Mouse (Mus musculus) CH12.LX (cell line): ENCODE measurements around the gene Pdia3. TPM values are rescaled to one million over a fixed set of nuclear protein-coding genes. Genes with fewer than 3 reads are reported as not detected.

Experiments used
- DNase-seq: peaks from one replicate; pipeline ENCODE4 v3.0.0-alpha.2; 2013; ENCODE audit errors: extremely low read depth
- H3K27ac ChIP-seq: 2 replicates; pipeline ENCODE4 v1.5.1; 2012; ENCODE audit warnings: low read depth, mild to moderate bottlenecking, control low read depth, moderate library complexity; ENCODE audit not compliant: insufficient read depth
- H3K27me3 ChIP-seq: replicated peaks from 2 replicates; pipeline ENCODE3; 2012; ENCODE audit warnings: inconsistent platforms
- H3K36me3 ChIP-seq, 2 experiments: replicated peaks in 1 of 2; 2 replicates each; pipeline versions ENCODE3 to v1.6.1; 2012; ENCODE audit warnings: inconsistent platforms in 1 of 2, low read length in 1 of 2, mild to moderate bottlenecking in 1 of 2, mixed read lengths in 1 of 2, moderate library complexity in 1 of 2; ENCODE audit not compliant: control insufficient read depth in 1 of 2, insufficient read depth in 1 of 2
- H3K4me1 ChIP-seq, 2 experiments: 2 replicates each; pipeline ENCODE4 v1.6.1; 2012; ENCODE audit warnings: inconsistent platforms in 1 of 2, moderate library complexity in 1 of 2; ENCODE audit not compliant: insufficient read depth in 2 of 2, control insufficient read depth in 1 of 2
- H3K4me2 ChIP-seq: 2 replicates; pipeline ENCODE4 v1.6.1; 2012; ENCODE audit warnings: low read depth, mild to moderate bottlenecking, control low read depth; ENCODE audit not compliant: poor library complexity, insufficient read depth, severe bottlenecking
- H3K4me3 ChIP-seq, 3 experiments: fragments of 150-350 bp in 1 of 3; sonication (generic) in 1 of 3; replicated peaks in 1 of 3; 2 replicates each; pipeline versions ENCODE3 to v1.5.1; 2011 to 2012; ENCODE audit warnings: low read depth in 2 of 3, low read length in 2 of 3, mild to moderate bottlenecking in 2 of 3, moderate library complexity in 2 of 3, control low read depth in 1 of 3, improper control_type of control experiment in 1 of 3, inconsistent platforms in 1 of 3, mixed read lengths in 1 of 3; ENCODE audit not compliant: poor library complexity in 1 of 3
- H3K79me2 ChIP-seq: replicated peaks from 2 replicates; pipeline ENCODE4 v1.6.1; 2012; ENCODE audit warnings: mild to moderate bottlenecking, moderate library complexity; ENCODE audit not compliant: control insufficient read depth, poor library complexity, insufficient read depth, severe bottlenecking; ENCODE audit errors: extremely low read depth
- H3K9ac ChIP-seq: 2 replicates; pipeline ENCODE4 v1.6.1; 2012; ENCODE audit warnings: low read depth, mild to moderate bottlenecking, control low read depth, moderate library complexity; ENCODE audit not compliant: insufficient read depth
- H3K9me3 ChIP-seq: replicated peaks from 2 replicates; pipeline ENCODE3; 2012; ENCODE audit warnings: low read length, inconsistent platforms, mixed read lengths
- BHLHE40 ChIP-seq: IDR thresholded peaks from 2 replicates; pipeline ENCODE4 v1.6.1; 2011; ENCODE audit warnings: mild to moderate bottlenecking, low read depth, low read length, improper control_type of control experiment
- CHD1 ChIP-seq: IDR thresholded peaks from 2 replicates; pipeline ENCODE4 v1.6.1; 2012; ENCODE audit warnings: low read depth, low read length, improper control_type of control experiment, inconsistent platforms
- CHD2 ChIP-seq: IDR thresholded peaks from 2 replicates; pipeline ENCODE4 v1.6.1; 2011; ENCODE audit warnings: low read length, improper control_type of control experiment
- CTCF ChIP-seq, 2 experiments: IDR thresholded peaks in 1 of 2; conservative IDR thresholded peaks in 1 of 2; 2 replicates each; pipeline ENCODE4 v1.5.1; 2011 to 2012; ENCODE audit warnings: low read depth in 2 of 2, low read length in 2 of 2, improper control_type of control experiment in 1 of 2, inconsistent platforms in 1 of 2, mild to moderate bottlenecking in 1 of 2, moderate library complexity in 1 of 2
- E2F4 ChIP-seq: IDR thresholded peaks from 2 replicates; pipeline ENCODE4 v1.6.1; 2011; ENCODE audit warnings: low read depth, low read length, improper control_type of control experiment; ENCODE audit not compliant: insufficient replicate concordance
- ELF1 ChIP-seq: IDR thresholded peaks from 2 replicates; pipeline ENCODE4 v1.6.1; 2014; ENCODE audit warnings: low read depth, mild to moderate bottlenecking, inconsistent platforms, low read length, improper control_type of control experiment
- EP300 ChIP-seq: IDR thresholded peaks from 2 replicates; pipeline ENCODE4 v1.6.1; 2011; ENCODE audit warnings: low read length, improper control_type of control experiment
- ETS1 ChIP-seq: conservative IDR thresholded peaks from 2 replicates; pipeline ENCODE4 v1.6.1; 2012; ENCODE audit warnings: low read depth, mild to moderate bottlenecking, inconsistent platforms, low read length, improper control_type of control experiment, moderate library complexity
- GABPA ChIP-seq: IDR thresholded peaks from 2 replicates; pipeline ENCODE4 v1.6.1; 2012; ENCODE audit warnings: low read depth, low read length, improper control_type of control experiment, inconsistent platforms; ENCODE audit not compliant: insufficient replicate concordance
- HCFC1 ChIP-seq: IDR thresholded peaks from 2 replicates; pipeline ENCODE4 v1.6.1; 2012; ENCODE audit warnings: low read depth, mild to moderate bottlenecking, inconsistent platforms, low read length, improper control_type of control experiment
- IRF4 ChIP-seq: IDR thresholded peaks from 2 replicates; pipeline ENCODE4 v1.6.1; 2014; ENCODE audit warnings: low read depth, mild to moderate bottlenecking, inconsistent platforms, low read length, improper control_type of control experiment
- JUN ChIP-seq: IDR thresholded peaks from 2 replicates; pipeline ENCODE4 v1.6.1; 2011; ENCODE audit warnings: low read depth, mild to moderate bottlenecking, low read length, improper control_type of control experiment, moderate library complexity; ENCODE audit not compliant: insufficient read depth
- JUND ChIP-seq: conservative IDR thresholded peaks from 2 replicates; pipeline ENCODE4 v1.6.1; 2011; ENCODE audit warnings: low read depth, low read length, improper control_type of control experiment
- KAT2A ChIP-seq: IDR thresholded peaks from 2 replicates; pipeline ENCODE4 v1.6.1; 2012; ENCODE audit warnings: low read length, improper control_type of control experiment, inconsistent platforms; ENCODE audit not compliant: insufficient replicate concordance
- MAFK ChIP-seq: IDR thresholded peaks from 2 replicates; pipeline ENCODE4 v1.6.1; 2011; ENCODE audit warnings: low read length, improper control_type of control experiment; ENCODE audit not compliant: insufficient replicate concordance
- MAX ChIP-seq: IDR thresholded peaks from 2 replicates; pipeline ENCODE4 v1.6.1; 2011; ENCODE audit warnings: low read length, improper control_type of control experiment
- MAZ ChIP-seq: IDR thresholded peaks from 2 replicates; pipeline ENCODE4 v1.6.1; 2012; ENCODE audit warnings: low read depth, mild to moderate bottlenecking, inconsistent platforms, low read length, improper control_type of control experiment, moderate library complexity
- MEF2A ChIP-seq: IDR thresholded peaks from 2 replicates; pipeline ENCODE4 v1.6.1; 2014; ENCODE audit warnings: low read depth, mild to moderate bottlenecking, inconsistent platforms, low read length, improper control_type of control experiment, borderline replicate concordance
- MXI1 ChIP-seq: IDR thresholded peaks from 2 replicates; pipeline ENCODE4 v1.6.1; 2011; ENCODE audit warnings: mild to moderate bottlenecking, low read depth, low read length, improper control_type of control experiment
- MYC ChIP-seq: IDR thresholded peaks from 2 replicates; pipeline ENCODE4 v1.6.1; 2011; ENCODE audit warnings: low read depth, mild to moderate bottlenecking, improper control_type of control experiment, low read length
- NELFE ChIP-seq: IDR thresholded peaks from 2 replicates; pipeline ENCODE4 v1.6.1; 2011; ENCODE audit warnings: low read depth, low read length, improper control_type of control experiment
- NRF1 ChIP-seq: IDR thresholded peaks from 2 replicates; pipeline ENCODE4 v1.6.1; 2014; ENCODE audit warnings: low read depth, mild to moderate bottlenecking, inconsistent platforms, low read length, improper control_type of control experiment, moderate library complexity
- PAX5 ChIP-seq: IDR thresholded peaks from 2 replicates; pipeline ENCODE4 v1.6.1; 2012; ENCODE audit warnings: low read length, inconsistent platforms, mixed read lengths
- POLR2A ChIP-seq: IDR thresholded peaks from 2 replicates; pipeline ENCODE4 v1.6.1; 2011; ENCODE audit warnings: low read depth, mild to moderate bottlenecking, improper control_type of control experiment, low read length
- POLR2AphosphoS2 ChIP-seq: IDR thresholded peaks from 2 replicates; pipeline ENCODE4 v1.6.1; 2011; ENCODE audit warnings: low read depth, low read length, improper control_type of control experiment
- RAD21 ChIP-seq: IDR thresholded peaks from 2 replicates; pipeline ENCODE4 v1.6.1; 2011; ENCODE audit warnings: low read depth, mild to moderate bottlenecking, low read length, improper control_type of control experiment, moderate library complexity
- RCOR1 ChIP-seq: conservative IDR thresholded peaks from 2 replicates; pipeline ENCODE4 v1.6.1; 2012; ENCODE audit warnings: low read depth, mild to moderate bottlenecking, inconsistent platforms, low read length, improper control_type of control experiment
- SIN3A ChIP-seq: IDR thresholded peaks from 2 replicates; pipeline ENCODE4 v1.6.1; 2012; ENCODE audit warnings: low read length, improper control_type of control experiment, inconsistent platforms
- SMC3 ChIP-seq: IDR thresholded peaks from 2 replicates; pipeline ENCODE4 v1.6.1; 2011; ENCODE audit warnings: low read depth, low read length, improper control_type of control experiment
- TBP ChIP-seq: conservative IDR thresholded peaks from 2 replicates; pipeline ENCODE4 v1.6.1; 2011; ENCODE audit warnings: low read depth, low read length, improper control_type of control experiment
- TCF12 ChIP-seq: IDR thresholded peaks from 2 replicates; pipeline ENCODE4 v1.6.1; 2014; ENCODE audit warnings: low read depth, mild to moderate bottlenecking, inconsistent platforms, low read length, improper control_type of control experiment
- UBTF ChIP-seq: IDR thresholded peaks from 2 replicates; pipeline ENCODE4 v1.6.1; 2012; ENCODE audit warnings: low read depth, mild to moderate bottlenecking, inconsistent platforms, low read length, improper control_type of control experiment, moderate library complexity
- USF1 ChIP-seq: IDR thresholded peaks from 2 replicates; pipeline ENCODE4 v1.6.1; 2014; ENCODE audit warnings: low read depth, mild to moderate bottlenecking, inconsistent platforms, low read length, improper control_type of control experiment
- USF2 ChIP-seq: conservative IDR thresholded peaks from 2 replicates; pipeline ENCODE4 v1.6.1; 2011; ENCODE audit warnings: low read depth, low read length, improper control_type of control experiment
- ZC3H11A ChIP-seq: IDR thresholded peaks from 2 replicates; pipeline ENCODE4 v1.6.1; 2012; ENCODE audit warnings: low read depth, mild to moderate bottlenecking, inconsistent platforms, low read length, improper control_type of control experiment
- ZKSCAN1 ChIP-seq: IDR thresholded peaks from 2 replicates; pipeline ENCODE4 v1.6.1; 2012; ENCODE audit warnings: low read depth, inconsistent platforms, low read length, improper control_type of control experiment, borderline replicate concordance
- ZMIZ1 ChIP-seq: IDR thresholded peaks from 2 replicates; pipeline ENCODE4 v1.6.1; 2012; ENCODE audit warnings: low read depth, mild to moderate bottlenecking, inconsistent platforms, low read length, improper control_type of control experiment
- ZNF384 ChIP-seq: IDR thresholded peaks from 2 replicates; pipeline ENCODE4 v1.6.1; 2012; ENCODE audit warnings: low read depth, low read length, improper control_type of control experiment, inconsistent platforms
- dilution Hi-C: fragments of 300-500 bp; cut with MboI; formaldehyde crosslinking; loops from 2 replicates; pipeline ENCODE4 v1.14.3; 2020; ENCODE audit warnings: low sequenced_read_pairs; ENCODE audit not compliant: extremely low pct_unique_long_range_greater_than_20kb, extremely low pct_ligation_motif_present
- in situ Hi-C: fragments of 300-500 bp; cut with MboI; formaldehyde crosslinking; loops from 3 replicates; pipeline ENCODE4 v1.14.3; 2019; ENCODE audit warnings: low sequenced_read_pairs, low pct_ligation_motif_present, low pct_unique_long_range_greater_than_20kb, mixed read lengths
- polyA plus RNA-seq: library from polyadenylated mRNA; unstranded; fragments of >175 nt; gene quantifications from 2 replicates; pipeline ENCODE4 v1.2.1, GENCODE M21; 2012; ENCODE audit warnings: low read depth; ENCODE audit not compliant: insufficient read length
- total RNA-seq, 2 experiments: library from RNA; depleted of rRNA; stranded (reverse); fragments of 300-350 nt in 1 of 2; fragments of >200 nt in 1 of 2; gene quantifications; 2 replicates each; pipeline ENCODE4 v1.2.3; 2012 to 2014

Gene Pdia3
- total and polyA plus RNA-seq, 3 experiments = 54.5 to 406 (median 169) TPM

DNA sequence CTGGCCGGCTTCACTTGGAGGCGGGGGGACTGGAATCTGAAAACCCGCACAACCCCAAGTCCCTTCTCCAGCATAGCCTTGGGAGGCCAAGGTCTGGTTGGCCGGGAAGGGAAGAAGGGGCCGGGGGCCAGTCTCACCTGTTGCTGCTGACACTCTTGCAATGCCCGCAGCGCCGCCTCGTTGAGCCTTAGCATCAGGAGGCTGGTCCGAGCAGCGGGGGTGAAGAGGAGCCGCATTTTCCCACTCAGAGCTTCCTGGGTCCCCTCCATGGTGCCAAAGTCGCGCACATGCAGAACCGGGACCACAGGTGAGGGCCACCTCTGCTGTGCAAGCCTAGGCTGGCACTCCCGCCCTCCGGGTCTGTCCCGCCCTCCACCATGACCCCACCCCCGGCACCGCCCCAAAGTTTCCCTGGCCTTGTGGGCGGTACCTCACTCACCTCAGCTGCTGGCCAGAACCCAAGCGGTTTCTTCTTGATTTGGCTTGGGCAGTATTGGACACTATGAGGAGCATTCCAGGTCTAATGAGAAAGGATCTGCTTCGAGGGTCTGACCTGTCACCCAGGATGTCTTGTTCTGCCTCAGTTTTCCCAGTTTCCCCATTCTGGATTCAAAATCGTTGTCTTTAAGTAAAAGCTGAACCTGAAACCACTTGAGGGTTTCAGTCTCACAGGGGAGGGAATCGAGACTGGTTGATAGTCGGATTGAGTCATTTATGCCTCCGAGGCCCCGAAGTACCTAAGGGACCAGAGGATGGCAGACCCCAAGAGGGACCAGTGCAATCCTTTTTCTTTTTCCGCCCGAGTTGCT, 28.9 kb downstream of the Pdia3 start:
- H3K4me3 ChIP-seq = peak overlapping the region in 2 of 3 experiments; percentile 23 to 25
- no peak overlapping the region for H3K27ac ChIP-seq
- H3K9me3 ChIP-seq = no peaks in the 10 kb centered on the region
- peak; percentile 90 for DNase-seq
- in situ Hi-C loops = no loop called here
- no peak overlapping the region for H3K9ac ChIP-seq
- peaks cover 16 to 24% of the 10 kb centered on the region in 2 experiments for H3K36me3 ChIP-seq
- peaks cover 6 to 30% of the 10 kb centered on the region in 2 experiments for H3K4me1 ChIP-seq
- TF ChIP-seq MEF2A (peak; percentile 82), ETS1 (peak; percentile 65; the same call in 1 of the 2 replicates), MAZ (peak; percentile 85), RAD21 (no peak; the same call in none of the 2 replicates), ZKSCAN1 (no peak), EP300 (peak; percentile 85), IRF4 (peak; percentile 97), MAFK (peak; percentile 97), CHD1 (0 out of 2 replicates have a peak, but pooled peaks have one; percentile 3), UBTF (no peak), SIN3A (peak; percentile 85), TBP (no peak), POLR2AphosphoS2 (0 out of 2 replicates have a peak, but pooled peaks have one; percentile 14), HCFC1 (no peak), TCF12 (peak; percentile 86), ZMIZ1 (no peak), CHD2 (peak; percentile 74), USF2 (no peak), PAX5 (no peak), JUN (peak; percentile 72), ELF1 (0 out of 2 replicates have a peak, but pooled peaks have one; percentile 4), GABPA (no peak), CTCF (conservative IDR thresholded peaks at IDR 0.05 in 1 of 2, IDR thresholded peaks at IDR 0.05 in 1 of 2; ENCODE audit: low read depth in 2 of 2, low read length in 2 of 2) (no peak), RCOR1 (peak; percentile 95), BHLHE40 (peak; percentile 89), NELFE (no peak), JUND (peak; percentile 72), KAT2A (0 out of 2 replicates have a peak, but pooled peaks have one; percentile 64), NRF1 (no peak), MXI1 (peak; percentile 39), SMC3 (no peak), ZC3H11A (no peak), MAX (peak; percentile 23; the same call in 1 of the 2 replicates), USF1 (no peak), ZNF384 (no peak), POLR2A (no peak), E2F4 (no peak), MYC (peak; percentile 49; the same call in 1 of the 2 replicates)
- H3K27me3 ChIP-seq = peaks cover 33% of the 10 kb centered on the region
- H3K79me2 ChIP-seq = no peaks in the 10 kb centered on the region
- dilution Hi-C loops = no loop called here
- H3K4me2 ChIP-seq = peak overlapping the region; percentile 90
